Mouse (Mus musculus): Measurements from ENCODE around the gene Olfr205. TPM values are rescaled to one million over a fixed set of nuclear protein-coding genes. Genes with fewer than 3 reads are reported as not detected.

The Olfr205 gene
- total and polyA plus RNA-seq, 3 experiments, result not detected

DNA sequence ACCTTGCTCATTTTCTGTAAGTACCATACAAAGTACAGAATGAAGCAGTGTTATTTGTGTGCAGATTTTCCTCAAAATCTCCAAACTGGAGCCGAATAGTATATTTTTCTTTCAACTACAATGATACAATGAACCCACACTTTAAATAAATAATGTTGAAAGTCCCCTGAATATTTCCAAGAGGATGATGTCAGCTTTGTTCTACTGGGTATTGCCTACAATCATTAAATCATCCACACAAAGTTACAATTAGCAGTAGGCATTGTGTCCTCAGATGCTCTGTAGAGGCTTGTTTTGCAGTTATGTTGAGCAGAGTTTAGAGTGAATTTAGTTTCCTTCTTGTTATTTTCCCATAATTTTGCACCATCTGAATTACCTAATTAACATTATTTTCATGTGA lies 44.2 kb downstream of the Olfr205 start, which contains the start of gene Olfr202:
TSS of gene Olfr202 (minus strand) at position 101 of the 400 bp plus-strand sequence.
- Histone ChIP-seq H3K4me3 (ENCODE audit: low read depth, low read length) (no peak within 1 kb of the TSS), H3K9me3 (replicated peaks) (peaks cover 12% of the 10 kb centered on the region), H3K36me3 (replicated peaks) (no peaks in the 10 kb centered on the region), H3K27me3 (ENCODE audit: insufficient read depth, low read length) (no peaks in the 10 kb centered on the region), H3K4me1 (ENCODE audit: insufficient read depth, low read depth, low read length) (peaks cover 22% of the 10 kb centered on the region)
- no peak for TF ChIP-seq POLR2AphosphoS5 (IDR thresholded peaks at IDR 0.05; ENCODE audit: insufficient replicate concordance, low read depth, low read length)
- no peak for TF ChIP-seq TAL1 (conservative IDR thresholded peaks at IDR 0.05; ENCODE audit: low read depth, low read length)
- TF ChIP-seq GATA1 (IDR thresholded peaks at IDR 0.05; ENCODE audit: borderline replicate concordance, low read length), result no peak
- TF ChIP-seq CTCF (IDR thresholded peaks at IDR 0.05; ENCODE audit: low read depth, low read length), result no peak
- TF ChIP-seq GATA2 (IDR thresholded peaks at IDR 0.05; ENCODE audit: borderline replicate concordance, low read depth, low read length), result no peak
- ATAC-seq (ENCODE audit: extremely low read depth, insufficient number of reproducible peaks, low FRiP score, poor library complexity, severe bottlenecking) (no peak), DNase-seq (ENCODE audit: low spot score) (no peak)

DNA sequence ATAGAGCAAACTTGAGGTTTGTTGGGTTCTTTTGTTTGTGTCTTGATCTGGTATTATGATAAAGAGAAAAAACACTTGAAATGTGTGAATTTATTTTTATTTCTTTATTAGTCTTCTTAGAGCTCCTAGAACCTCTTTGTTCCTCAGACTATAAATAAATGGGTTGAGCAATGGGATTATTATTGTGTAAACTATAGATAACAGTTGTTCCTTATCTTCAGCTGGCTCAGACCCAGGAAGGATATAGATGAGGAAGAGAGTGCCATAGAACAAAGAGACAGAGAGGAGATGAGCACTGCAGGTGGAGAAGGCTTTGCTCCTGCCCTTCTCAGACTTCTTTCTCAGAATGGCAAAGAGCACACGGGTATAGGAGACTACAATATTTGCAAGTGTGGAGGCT lies 47.5 kb downstream of the Olfr205 start:
- peak; percentile 58 for ATAC-seq (ENCODE audit: extremely low read depth, insufficient number of reproducible peaks, low FRiP score, poor library complexity, severe bottlenecking)
- Histone ChIP-seq H3K9me3 (replicated peaks) (peaks cover 12% of the 10 kb centered on the region), H3K36me3 (replicated peaks) (no peaks in the 10 kb centered on the region), H3K4me1 (ENCODE audit: insufficient read depth, low read depth, low read length) (peaks cover 37% of the 10 kb centered on the region), H3K27me3 (ENCODE audit: insufficient read depth, low read length) (no peaks in the 10 kb centered on the region), H3K4me3 (ENCODE audit: low read depth, low read length) (no peak overlapping the region)
- TF ChIP-seq GATA2 (IDR thresholded peaks at IDR 0.05; ENCODE audit: borderline replicate concordance, low read depth, low read length) (no peak), TAL1 (conservative IDR thresholded peaks at IDR 0.05; ENCODE audit: low read depth, low read length) (0 out of 2 replicates have a peak, but pooled peaks have one; percentile 9)
- no peak for DNase-seq (ENCODE audit: low spot score)

DNA sequence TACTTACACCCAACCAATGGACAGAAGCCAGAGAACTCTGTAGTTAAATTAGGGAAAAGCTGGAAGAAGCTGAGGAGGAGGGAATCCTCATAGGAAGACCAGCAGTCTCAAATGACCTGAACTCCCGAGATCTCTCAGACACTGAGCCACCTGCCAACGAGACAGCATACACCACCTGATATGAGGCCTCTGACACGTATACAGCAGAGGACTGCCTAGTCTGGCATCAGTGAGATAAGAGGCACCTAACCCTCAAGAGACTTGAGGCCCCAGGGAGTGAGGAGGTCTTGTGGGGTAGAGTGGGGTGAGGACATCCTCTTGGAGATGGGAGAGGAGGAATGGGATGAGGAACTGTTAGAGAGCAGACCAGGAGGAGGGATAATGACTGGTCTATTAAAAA lies 50.4 kb downstream of the Olfr205 start:
- Histone ChIP-seq H3K4me1 (ENCODE audit: insufficient read depth, low read depth, low read length) (peaks cover 37% of the 10 kb centered on the region), H3K36me3 (replicated peaks) (no peaks in the 10 kb centered on the region), H3K27me3 (ENCODE audit: insufficient read depth, low read length) (no peaks in the 10 kb centered on the region), H3K4me3 (ENCODE audit: low read depth, low read length) (peak overlapping the region; percentile 40; the same call in 1 of the 2 replicates), H3K9me3 (replicated peaks) (no peaks in the 10 kb centered on the region)
- no peak for DNase-seq (ENCODE audit: low spot score)
- ATAC-seq (ENCODE audit: extremely low read depth, insufficient number of reproducible peaks, low FRiP score, poor library complexity, severe bottlenecking), result peak; percentile 89
- TF ChIP-seq TAL1 (conservative IDR thresholded peaks at IDR 0.05; ENCODE audit: low read depth, low read length) (peak; percentile 92), POLR2AphosphoS5 (IDR thresholded peaks at IDR 0.05; ENCODE audit: insufficient replicate concordance, low read depth, low read length) (no peak)

Other genes starting within 250 kb of the Olfr205 start
- gene Olfr191, start 241.3 kb downstream of the Olfr205 start, total RNA-seq (2014; fragmentation: Nextera tagmentation), result not detected in 2 replicates
- 0.12 and 0.60 TPM in 2 replicates for gene Olfr191, start 241.3 kb downstream of the Olfr205 start, total RNA-seq (2017)
- not detected in 2 replicates for gene Olfr191, start 241.3 kb downstream of the Olfr205 start, polyA plus RNA-seq (2012)
- not detected in 2 replicates for gene Olfr193, start 219.3 kb downstream of the Olfr205 start, total RNA-seq (2014; fragmentation: Nextera tagmentation)
- gene Olfr193, start 219.3 kb downstream of the Olfr205 start, total RNA-seq (2017), result 0.55 TPM in 1 of 2 replicates, not detected in the other
- not detected in 2 replicates for gene Olfr193, start 219.3 kb downstream of the Olfr205 start, polyA plus RNA-seq (2012)
- not detected in 2 replicates for gene Olfr194, start 210.1 kb downstream of the Olfr205 start, total RNA-seq (2014; fragmentation: Nextera tagmentation)
- 0.55 TPM in 1 of 2 replicates, not detected in the other for gene Olfr194, start 210.1 kb downstream of the Olfr205 start, total RNA-seq (2017)
- gene Olfr194, start 210.1 kb downstream of the Olfr205 start, polyA plus RNA-seq (2012), result not detected in 2 replicates
- gene Olfr195, start 184.1 kb downstream of the Olfr205 start, total RNA-seq (2014; fragmentation: Nextera tagmentation), result 1.9 and 2.3 TPM in 2 replicates
- 0.12 and 0.27 TPM in 2 replicates for gene Olfr195, start 184.1 kb downstream of the Olfr205 start, total RNA-seq (2017)
- not detected in 2 replicates for gene Olfr195, start 184.1 kb downstream of the Olfr205 start, polyA plus RNA-seq (2012)
- gene Olfr196, start 160.7 kb downstream of the Olfr205 start, total RNA-seq (2014; fragmentation: Nextera tagmentation), result not detected in 2 replicates
- gene Olfr196, start 160.7 kb downstream of the Olfr205 start, total RNA-seq (2017), result not detected in 2 replicates
- not detected in 2 replicates for gene Olfr196, start 160.7 kb downstream of the Olfr205 start, polyA plus RNA-seq (2012)
- not detected in 2 replicates for gene Olfr198, start 127.6 kb downstream of the Olfr205 start, total RNA-seq (2014; fragmentation: Nextera tagmentation)
- gene Olfr198, start 127.6 kb downstream of the Olfr205 start, total RNA-seq (2017), result 0.12 TPM in 1 of 2 replicates, not detected in the other
- not detected in 2 replicates for gene Olfr198, start 127.6 kb downstream of the Olfr205 start, polyA plus RNA-seq (2012)
- not detected in 2 replicates for gene Olfr199, start 111.4 kb downstream of the Olfr205 start, total RNA-seq (2014; fragmentation: Nextera tagmentation)
- 0.16 TPM in 1 of 2 replicates, not detected in the other for gene Olfr199, start 111.4 kb downstream of the Olfr205 start, total RNA-seq (2017)
- not detected in 2 replicates for gene Olfr199, start 111.4 kb downstream of the Olfr205 start, polyA plus RNA-seq (2012)
- 0.39 and 0.90 TPM in 2 replicates for gene Olfr201, start 58.5 kb downstream of the Olfr205 start, total RNA-seq (2014; fragmentation: Nextera tagmentation)
- gene Olfr201, start 58.5 kb downstream of the Olfr205 start, total RNA-seq (2017), result 0.46 and 0.55 TPM in 2 replicates
- gene Olfr201, start 58.5 kb downstream of the Olfr205 start, polyA plus RNA-seq (2012), result 0.07 TPM in 1 of 2 replicates, not detected in the other
- gene Olfr202, start 44.3 kb downstream of the Olfr205 start, total RNA-seq (2014; fragmentation: Nextera tagmentation), result not detected in 2 replicates
- gene Olfr202, start 44.3 kb downstream of the Olfr205 start, total RNA-seq (2017), result not detected in 2 replicates
- gene Olfr202, start 44.3 kb downstream of the Olfr205 start, polyA plus RNA-seq (2012), result not detected in 2 replicates
- not detected in 2 replicates for gene Olfr203, start 32.3 kb downstream of the Olfr205 start, total RNA-seq (2014; fragmentation: Nextera tagmentation)
- gene Olfr203, start 32.3 kb downstream of the Olfr205 start, total RNA-seq (2017), result not detected in 2 replicates
- gene Olfr203, start 32.3 kb downstream of the Olfr205 start, polyA plus RNA-seq (2012), result not detected in 2 replicates
- gene Olfr204, start 12.9 kb downstream of the Olfr205 start, total RNA-seq (2014; fragmentation: Nextera tagmentation), result not detected in 2 replicates
- 0.05 and 0.12 TPM in 2 replicates for gene Olfr204, start 12.9 kb downstream of the Olfr205 start, total RNA-seq (2017)
- gene Olfr204, start 12.9 kb downstream of the Olfr205 start, polyA plus RNA-seq (2012), result not detected in 2 replicates
- not detected in 2 replicates for gene Olfr206, start 18.1 kb upstream of the Olfr205 start, total RNA-seq (2014; fragmentation: Nextera tagmentation)
- 0.27 and 0.29 TPM in 2 replicates for gene Olfr206, start 18.1 kb upstream of the Olfr205 start, total RNA-seq (2017)
- gene Olfr206, start 18.1 kb upstream of the Olfr205 start, polyA plus RNA-seq (2012), result not detected in 2 replicates
- not detected in 2 replicates for gene Olfr209, start 32.9 kb upstream of the Olfr205 start, total RNA-seq (2014; fragmentation: Nextera tagmentation)
- gene Olfr209, start 32.9 kb upstream of the Olfr205 start, total RNA-seq (2017), result 0.16 TPM in 1 of 2 replicates, not detected in the other
- not detected in 2 replicates for gene Olfr209, start 32.9 kb upstream of the Olfr205 start, polyA plus RNA-seq (2012)
- gene Gabrr3, start 76.2 kb upstream of the Olfr205 start, total RNA-seq (2014; fragmentation: Nextera tagmentation), result not detected in 2 replicates
- gene Gabrr3, start 76.2 kb upstream of the Olfr205 start, total RNA-seq (2017), result 0.05 and 0.17 TPM in 2 replicates
- not detected in 2 replicates for gene Gabrr3, start 76.2 kb upstream of the Olfr205 start, polyA plus RNA-seq (2012)
- gene Riox2, start 140.6 kb upstream of the Olfr205 start, total RNA-seq (2014; fragmentation: Nextera tagmentation), result 42.9 and 49.4 TPM in 2 replicates
- gene Riox2, start 140.6 kb upstream of the Olfr205 start, total RNA-seq (2017), result 48.8 and 55.1 TPM in 2 replicates
- 6.7 and 8.1 TPM in 2 replicates for gene Riox2, start 140.6 kb upstream of the Olfr205 start, polyA plus RNA-seq (2012)